Mouse (Mus musculus): ENCODE measurements around the gene P2rx1. TPM values are rescaled to one million over a fixed set of nuclear protein-coding genes. Genes with fewer than 3 reads are reported as not detected.

P2rx1 gene
- polyA plus RNA-seq, 1 experiment from 2014 or later, result 0.97 TPM

DNA sequence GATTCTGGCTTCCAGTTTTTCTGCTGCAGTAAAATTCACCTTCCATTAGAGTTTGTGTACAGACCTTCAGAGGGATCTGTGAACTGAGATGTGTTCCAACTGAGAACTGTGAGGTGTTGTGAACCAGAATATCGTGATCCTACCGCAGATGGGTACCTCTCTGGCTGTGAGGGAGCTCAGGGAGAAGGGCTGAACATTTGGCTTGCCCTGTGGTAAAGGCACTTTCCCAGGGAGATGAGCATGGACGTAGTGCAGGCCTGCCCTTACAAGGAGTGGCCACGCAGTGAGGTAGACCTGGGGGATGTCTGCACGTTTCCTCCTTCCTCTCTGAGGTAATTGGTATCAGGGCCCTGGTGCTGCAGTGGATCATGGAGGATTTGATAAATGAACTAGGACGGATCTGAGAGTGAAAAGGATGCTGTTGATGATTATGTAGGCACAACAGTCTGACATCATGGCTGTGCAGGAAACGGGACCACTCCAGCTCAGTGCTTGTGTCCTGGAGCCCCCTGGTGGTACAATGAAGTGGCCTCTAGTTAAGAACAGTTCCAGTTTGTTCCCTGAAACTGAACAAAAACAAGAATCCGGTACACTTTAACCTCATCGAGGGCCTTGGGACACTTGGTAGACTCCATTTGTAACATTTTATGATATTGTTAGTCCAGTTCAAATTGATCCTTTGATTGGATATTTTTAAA lies 40.3 kb downstream of the P2rx1 start:
- no peak overlapping the region for H3K4me3 ChIP-seq (ENCODE audit: low read depth, low read length)
- no peak overlapping the region for H3K27ac ChIP-seq (replicated peaks)
- H3K36me3 ChIP-seq (ENCODE audit: control insufficient read depth, insufficient read depth, low read length), result peaks cover 5% of the 10 kb centered on the region; the same call in 1 of the 2 replicates
- WGBS, result 59% methylated on average over 9 of the region's 9 CpGs
- H3K9me3 ChIP-seq (ENCODE audit: control insufficient read depth, low read length), result no peaks in the 10 kb centered on the region
- H3K27me3 ChIP-seq (ENCODE audit: control insufficient read depth, insufficient read depth, low read length), result no peaks in the 10 kb centered on the region
- TF ChIP-seq EP300 (optimal IDR thresholded peaks at IDR 0.05), result no peak
- peak; percentile 95 for TF ChIP-seq CTCF (IDR thresholded peaks at IDR 0.05; ENCODE audit: low read depth)
- H3K4me2 ChIP-seq (replicated peaks; ENCODE audit: low read depth), result no peak overlapping the region
- no peaks in the 10 kb centered on the region for H3K4me1 ChIP-seq (replicated peaks; ENCODE audit: control insufficient read depth, insufficient read depth)
- no peak overlapping the region for H3K9ac ChIP-seq (ENCODE audit: low read length)
- peak; percentile 60 for DNase-seq (ENCODE audit: low spot score)
- ATAC-seq (ENCODE audit: low FRiP score, low TSS enrichment), result peak; percentile 66; the same call in 1 of the 2 replicates

DNA sequence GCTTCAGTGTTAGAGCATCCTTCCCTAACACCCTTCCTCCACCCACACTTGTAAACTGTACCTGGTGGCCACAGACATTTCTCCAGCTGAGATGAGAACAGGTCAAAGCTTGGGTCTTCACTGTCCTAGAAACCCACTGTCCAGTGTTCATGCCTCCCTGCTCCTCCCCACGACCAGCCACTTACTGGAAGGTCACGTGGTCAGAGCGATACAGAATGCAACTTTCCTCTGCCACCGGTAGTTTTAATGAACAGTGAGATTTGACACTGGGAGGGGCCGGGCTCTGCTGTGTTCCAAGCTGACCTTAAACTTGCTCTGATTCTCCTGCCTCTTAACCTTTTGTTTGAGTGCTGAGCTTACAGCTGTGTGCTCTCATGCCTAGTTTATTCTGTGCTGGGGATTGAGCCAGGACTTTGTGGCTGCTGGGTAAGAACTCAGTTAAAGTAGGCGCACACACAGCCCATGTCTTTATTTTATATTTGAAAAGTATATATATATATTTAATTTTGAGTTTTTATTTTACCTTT lies 45.4 kb downstream of the P2rx1 start:
- ATAC-seq (ENCODE audit: low FRiP score, low TSS enrichment) (no peak), DNase-seq (ENCODE audit: low spot score) (no peak)
- no peak for TF ChIP-seq CTCF (IDR thresholded peaks at IDR 0.05; ENCODE audit: low read depth)
- TF ChIP-seq EP300 (optimal IDR thresholded peaks at IDR 0.05), result no peak
- no peak overlapping the region for H3K9ac ChIP-seq (ENCODE audit: low read length)
- H3K9me3 ChIP-seq (ENCODE audit: control insufficient read depth, low read length), result no peaks in the 10 kb centered on the region
- H3K4me3 ChIP-seq (ENCODE audit: low read depth, low read length), result no peak overlapping the region
- H3K4me2 ChIP-seq (replicated peaks; ENCODE audit: low read depth), result no peak overlapping the region
- H3K4me1 ChIP-seq (replicated peaks; ENCODE audit: control insufficient read depth, insufficient read depth), result no peaks in the 10 kb centered on the region
- no peaks in the 10 kb centered on the region for H3K27me3 ChIP-seq (ENCODE audit: control insufficient read depth, insufficient read depth, low read length)
- H3K36me3 ChIP-seq (ENCODE audit: control insufficient read depth, insufficient read depth, low read length), result no peaks in the 10 kb centered on the region
- 22% methylated on average over 6 of the region's 6 CpGs for WGBS
- no peak overlapping the region for H3K27ac ChIP-seq (replicated peaks)

DNA sequence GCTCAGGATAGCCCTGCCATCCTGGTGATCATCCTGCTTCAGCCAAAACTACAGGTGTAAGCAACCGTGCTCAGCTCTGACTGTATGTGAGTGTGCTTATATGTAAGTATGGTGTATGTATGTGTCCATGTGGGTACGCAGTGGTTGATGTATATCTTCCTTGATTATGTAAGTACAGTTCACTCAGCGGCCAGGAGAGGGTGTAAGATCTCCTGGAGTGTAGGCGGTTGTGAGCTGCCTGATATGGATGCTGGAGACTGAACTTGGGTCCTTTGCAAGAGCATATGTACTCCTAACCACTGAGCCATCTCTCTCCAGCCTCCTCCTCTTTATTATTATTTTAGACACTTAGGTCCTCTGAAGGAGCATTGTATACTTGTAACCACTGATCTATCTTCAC lies 45.9 kb downstream of the P2rx1 start:
- 65% methylated on average over 4 of the region's 4 CpGs for WGBS

DNA sequence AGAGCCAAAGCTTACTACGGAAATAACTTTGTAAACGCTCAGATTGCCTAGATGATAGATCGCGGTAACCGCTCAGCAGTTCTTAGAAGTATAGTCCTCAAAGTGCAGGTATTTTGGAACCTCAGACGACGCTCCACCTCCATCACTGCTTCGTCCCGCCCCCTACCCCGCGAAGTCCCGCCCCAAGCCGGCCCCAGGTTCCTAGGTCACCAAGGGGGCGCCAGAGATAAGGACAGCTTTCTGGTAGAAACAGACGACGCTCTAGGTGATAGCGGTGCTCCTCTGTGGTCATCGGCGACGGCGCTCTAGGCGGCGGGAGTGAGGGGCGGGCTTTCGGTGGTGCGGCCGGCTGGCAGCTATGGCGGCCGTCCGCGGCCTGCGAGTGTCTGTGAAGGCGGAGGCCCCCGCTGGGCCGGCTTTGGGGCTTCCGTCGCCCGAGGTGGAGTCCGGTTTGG lies 48.7 kb downstream of the P2rx1 start, which contains the start of gene Ncbp3:
Ncbp3 (plus strand) TSS at position 242 of the 455 bp plus-strand sequence.
- WGBS, result 1% methylated on average over 37 of the region's 39 CpGs
- Histone ChIP-seq H3K9me3 (ENCODE audit: control insufficient read depth, low read length) (no peaks in the 10 kb centered on the region), H3K9ac (ENCODE audit: low read length) (peak within 1 kb of the TSS; percentile 96), H3K4me1 (replicated peaks; ENCODE audit: control insufficient read depth, insufficient read depth) (no peaks in the 10 kb centered on the region), H3K36me3 (ENCODE audit: control insufficient read depth, insufficient read depth, low read length) (peaks cover 4% of the 10 kb centered on the region; the same call in 1 of the 2 replicates), H3K4me3 (ENCODE audit: low read depth, low read length) (peak within 1 kb of the TSS; percentile 84), H3K27ac (replicated peaks) (peak within 1 kb of the TSS; percentile 93), H3K27me3 (ENCODE audit: control insufficient read depth, insufficient read depth, low read length) (no peaks in the 10 kb centered on the region), H3K4me2 (replicated peaks; ENCODE audit: low read depth) (peak within 1 kb of the TSS; percentile 70)
- peak; percentile 96 for DNase-seq (ENCODE audit: low spot score)
- TF ChIP-seq EP300 (optimal IDR thresholded peaks at IDR 0.05) (peak; percentile 70), CTCF (IDR thresholded peaks at IDR 0.05; ENCODE audit: low read depth) (peak; percentile 84)
- ATAC-seq (ENCODE audit: low FRiP score, low TSS enrichment), result peak; percentile 97

More for the DNA sequence above, 45.9 kb downstream of the P2rx1 start:
- H3K27ac ChIP-seq (replicated peaks), result no peak overlapping the region
- no peaks in the 10 kb centered on the region for H3K4me1 ChIP-seq (replicated peaks; ENCODE audit: control insufficient read depth, insufficient read depth)
- no peak overlapping the region for H3K4me3 ChIP-seq (ENCODE audit: low read depth, low read length)
- H3K36me3 ChIP-seq (ENCODE audit: control insufficient read depth, insufficient read depth, low read length), result no peaks in the 10 kb centered on the region
- no peaks in the 10 kb centered on the region for H3K9me3 ChIP-seq (ENCODE audit: control insufficient read depth, low read length)
- no peak overlapping the region for H3K9ac ChIP-seq (ENCODE audit: low read length)
- TF ChIP-seq CTCF (IDR thresholded peaks at IDR 0.05; ENCODE audit: low read depth) (peak; percentile 47), EP300 (optimal IDR thresholded peaks at IDR 0.05) (no peak)
- ATAC-seq (ENCODE audit: low FRiP score, low TSS enrichment) (no peak), DNase-seq (ENCODE audit: low spot score) (no peak)
- H3K4me2 ChIP-seq (replicated peaks; ENCODE audit: low read depth), result no peak overlapping the region
- no peaks in the 10 kb centered on the region for H3K27me3 ChIP-seq (ENCODE audit: control insufficient read depth, insufficient read depth, low read length)

DNA sequence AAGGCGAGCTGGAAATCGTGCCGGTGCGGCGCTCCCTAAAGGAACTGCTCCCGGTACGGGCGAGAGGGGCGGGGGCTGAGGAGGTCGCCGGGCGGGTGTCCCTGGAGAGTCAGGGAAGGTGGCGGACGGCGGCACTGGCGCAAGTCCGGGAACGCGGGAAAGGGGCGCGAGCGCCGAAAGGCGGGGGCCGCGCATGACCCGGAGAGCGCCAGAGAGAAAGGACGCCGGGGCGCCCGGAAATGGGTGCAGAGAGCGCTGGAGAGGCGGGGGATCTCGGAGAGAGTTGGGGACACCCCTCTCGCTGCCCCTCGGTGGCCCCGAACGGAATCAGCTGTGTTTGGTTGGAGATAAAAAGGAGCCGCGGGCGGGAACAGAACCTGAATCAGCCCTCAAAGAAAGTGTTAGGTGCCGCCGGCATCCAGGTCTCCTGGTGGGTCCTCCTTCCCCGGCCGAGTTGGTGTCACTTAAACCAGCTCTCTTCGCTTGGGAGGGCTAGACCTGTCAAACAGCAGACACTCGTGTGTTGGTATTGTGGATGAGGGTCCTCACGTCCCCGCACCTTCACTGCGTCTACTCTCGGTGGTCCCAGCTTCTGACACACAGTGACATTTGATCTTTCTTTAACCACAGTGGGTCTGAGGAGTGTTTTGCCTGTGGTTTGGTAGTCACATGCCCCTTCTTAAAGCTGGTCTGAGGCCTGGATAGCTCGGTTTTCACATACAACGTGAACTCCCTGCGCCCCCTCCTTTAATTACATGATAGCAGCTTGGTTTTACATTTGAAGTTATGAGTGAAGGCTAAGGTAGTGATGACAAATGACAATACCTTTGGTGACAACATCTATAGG lies 49.4 kb downstream of the P2rx1 start:
- Histone ChIP-seq H3K9ac (ENCODE audit: low read length) (peak overlapping the region; percentile 96), H3K9me3 (ENCODE audit: control insufficient read depth, low read length) (no peaks in the 10 kb centered on the region), H3K27me3 (ENCODE audit: control insufficient read depth, insufficient read depth, low read length) (no peaks in the 10 kb centered on the region), H3K36me3 (ENCODE audit: control insufficient read depth, insufficient read depth, low read length) (peaks cover 4% of the 10 kb centered on the region; the same call in 1 of the 2 replicates), H3K4me2 (replicated peaks; ENCODE audit: low read depth) (peak overlapping the region; percentile 70), H3K4me3 (ENCODE audit: low read depth, low read length) (peak overlapping the region; percentile 84), H3K27ac (replicated peaks) (peak overlapping the region; percentile 93), H3K4me1 (replicated peaks; ENCODE audit: control insufficient read depth, insufficient read depth) (no peaks in the 10 kb centered on the region)
- ATAC-seq (ENCODE audit: low FRiP score, low TSS enrichment), result peak; percentile 62
- WGBS, result 2% methylated on average over 54 of the region's 55 CpGs
- TF ChIP-seq CTCF (IDR thresholded peaks at IDR 0.05; ENCODE audit: low read depth) (no peak), EP300 (optimal IDR thresholded peaks at IDR 0.05) (no peak)
- DNase-seq (ENCODE audit: low spot score), result no peak

Data from stomach, postnatal 0 days (tissue).